Mouse (Mus musculus) ES-Bruce4 (cell line): ENCODE measurements around the gene Mllt6. TPM values are rescaled to one million over a fixed set of nuclear protein-coding genes. Genes with fewer than 3 reads are reported as not detected.

Experiments used
- H3K27ac ChIP-seq: 2 replicates; pipeline ENCODE4 v1.5.1; 2012; ENCODE audit warnings: low read length, inconsistent platforms; ENCODE audit not compliant: insufficient read depth
- H3K27me3 ChIP-seq: 2 replicates; pipeline ENCODE4 v1.6.1; 2012; ENCODE audit warnings: mild to moderate bottlenecking, low read length, inconsistent platforms; ENCODE audit not compliant: control insufficient read depth, poor library complexity, insufficient read depth, severe bottlenecking
- H3K36me3 ChIP-seq: 2 replicates; pipeline ENCODE4 v1.6.1; 2012; ENCODE audit warnings: inconsistent platforms, mild to moderate bottlenecking, low read length, moderate library complexity; ENCODE audit not compliant: control insufficient read depth, poor library complexity, insufficient read depth, severe bottlenecking
- H3K4me1 ChIP-seq: one replicate; pipeline ENCODE4 v1.8.1; 2011; ENCODE audit warnings: low read length; ENCODE audit not compliant: control insufficient read depth, insufficient read depth
- H3K4me3 ChIP-seq: 2 replicates; pipeline ENCODE4 v1.5.1; 2011; ENCODE audit warnings: low read depth, mild to moderate bottlenecking, low read length
- H3K9ac ChIP-seq: 2 replicates; pipeline ENCODE4 v1.6.1; 2012; ENCODE audit warnings: low read depth, mild to moderate bottlenecking, inconsistent platforms; ENCODE audit not compliant: poor library complexity, severe bottlenecking
- H3K9me3 ChIP-seq: replicated peaks from 2 replicates; pipeline ENCODE4 v1.6.1; 2012; ENCODE audit warnings: mild to moderate bottlenecking, low read length, inconsistent platforms; ENCODE audit not compliant: control insufficient read depth, poor library complexity, insufficient read depth, severe bottlenecking
- CTCF ChIP-seq: IDR thresholded peaks from one replicate; pipeline ENCODE4 v1.8.1; 2011; ENCODE audit warnings: low read depth, low read length
- EP300 ChIP-seq: IDR thresholded peaks from 2 replicates; pipeline ENCODE4 v1.6.1; 2011; ENCODE audit warnings: low read depth, low read length; ENCODE audit not compliant: insufficient read depth
- POLR2A ChIP-seq: IDR thresholded peaks from one replicate; pipeline ENCODE4 v1.8.1; 2011; ENCODE audit warnings: low read length; ENCODE audit not compliant: insufficient read depth
- polyA plus RNA-seq: library from polyadenylated mRNA; stranded (reverse); fragments of >200 nt; gene quantifications from 2 replicates; pipeline ENCODE4 v1.2.4, GENCODE M21; 2011; ENCODE audit warnings: low read depth; ENCODE audit not compliant: missing spikeins, insufficient read depth, insufficient read length

Gene Mllt6
- polyA plus RNA-seq, 1 experiment = 25.2 TPM

- Histone ChIP-seq H3K27me3 (no peaks in the 10 kb centered on the region), H3K9ac (peak overlapping the region; percentile 97), H3K4me3 (peak overlapping the region; percentile 73), H3K36me3 (no peaks in the 10 kb centered on the region), H3K9me3 (no peaks in the 10 kb centered on the region), H3K27ac (peak overlapping the region; percentile 87), H3K4me1 (peaks cover 6% of the 10 kb centered on the region)
- TF ChIP-seq POLR2A (no peak), EP300 (0 out of 2 replicates have a peak, but pooled peaks have one; percentile 33), CTCF (no peak)
Measured at GRCm38 (mm10) chr11:97658751-97659266, 4.4 kb upstream of the Mllt6 start.

GRCm38 (mm10) chr11:97659267-97659989 is 3.8 kb upstream of the Mllt6 start:
- H3K27ac ChIP-seq = peak overlapping the region; percentile 87
- no peak for TF ChIP-seq CTCF
- no peak for TF ChIP-seq POLR2A
- no peak for TF ChIP-seq EP300
- peak overlapping the region; percentile 97 for H3K9ac ChIP-seq
- peaks cover 6% of the 10 kb centered on the region for H3K4me1 ChIP-seq
- H3K27me3 ChIP-seq = no peaks in the 10 kb centered on the region
- no peaks in the 10 kb centered on the region for H3K9me3 ChIP-seq
- peak overlapping the region; percentile 73 for H3K4me3 ChIP-seq
- H3K36me3 ChIP-seq = no peaks in the 10 kb centered on the region

GRCm38 (mm10) chr11:97659990-97660714 is 3.1 kb upstream of the Mllt6 start:
- Histone ChIP-seq H3K36me3 (no peaks in the 10 kb centered on the region), H3K27ac (peak overlapping the region; percentile 98), H3K9me3 (no peaks in the 10 kb centered on the region), H3K4me3 (peak overlapping the region; percentile 75), H3K27me3 (no peaks in the 10 kb centered on the region), H3K9ac (peak overlapping the region; percentile 97), H3K4me1 (peaks cover 6% of the 10 kb centered on the region)
- TF ChIP-seq EP300 (peak; percentile 51; the same call in 1 of the 2 replicates), POLR2A (no peak), CTCF (no peak)

GRCm38 (mm10) chr11:97660734-97661647 is 2.2 kb upstream of the Mllt6 start:
- Histone ChIP-seq H3K27me3 (no peaks in the 10 kb centered on the region), H3K9me3 (no peaks in the 10 kb centered on the region), H3K4me1 (peaks cover 6% of the 10 kb centered on the region), H3K4me3 (peak overlapping the region; percentile 75), H3K36me3 (no peaks in the 10 kb centered on the region), H3K9ac (peak overlapping the region; percentile 97), H3K27ac (peak overlapping the region; percentile 98)
- TF ChIP-seq POLR2A (no peak), CTCF (no peak), EP300 (no peak)

GRCm38 (mm10) chr11:97661648-97662133 is 1.5 kb upstream of the Mllt6 start:
- Histone ChIP-seq H3K4me1 (peaks cover 4% of the 10 kb centered on the region), H3K27me3 (no peaks in the 10 kb centered on the region), H3K36me3 (peaks cover 3% of the 10 kb centered on the region; the same call in 1 of the 2 replicates), H3K27ac (peak overlapping the region; percentile 99), H3K9ac (peak overlapping the region; percentile 97), H3K4me3 (peak overlapping the region; percentile 44), H3K9me3 (no peaks in the 10 kb centered on the region)
- TF ChIP-seq CTCF = no peak
- TF ChIP-seq POLR2A = peak; percentile 45
- TF ChIP-seq EP300 = peak; percentile 98
